Mouse (Mus musculus): ENCODE results near the gene Ntm. TPM values are rescaled to one million over a fixed set of nuclear protein-coding genes. Genes with fewer than 3 reads are reported as not detected.

Gene Ntm
- polyA plus RNA-seq, 1 experiment from 2014 or later, result 125 TPM

DNA sequence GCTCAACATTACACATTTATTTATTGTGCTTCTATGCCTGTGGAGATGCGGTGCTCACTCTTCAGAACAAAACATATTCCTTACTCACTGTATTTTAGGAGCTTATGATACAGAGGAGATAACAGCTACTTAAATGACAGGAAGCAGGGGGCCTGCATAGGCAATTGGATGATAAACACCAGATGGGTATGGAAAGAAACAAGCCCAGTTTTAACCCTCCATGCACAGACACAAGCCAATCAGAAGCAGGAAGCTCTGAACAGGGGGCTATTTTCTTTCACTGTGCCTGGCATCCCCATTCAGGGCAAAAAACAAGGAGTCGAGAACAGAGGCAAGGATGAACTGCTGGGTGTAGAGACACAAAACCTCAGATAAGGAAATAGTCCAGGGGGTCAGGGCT, 768.7 kb downstream of the Ntm start:
- Histone ChIP-seq H3K4me2 (replicated peaks) (no peak overlapping the region), H3K4me1 (replicated peaks) (peaks cover 17% of the 10 kb centered on the region), H3K27ac (no peak overlapping the region), H3K9me3 (no peaks in the 10 kb centered on the region), H3K9ac (replicated peaks) (no peak overlapping the region), H3K4me3 (replicated peaks) (no peak overlapping the region), H3K36me3 (no peaks in the 10 kb centered on the region), H3K27me3 (no peaks in the 10 kb centered on the region)
- WGBS, result 76% methylated on average over 2 of the region's 2 CpGs
- ATAC-seq, result no peak

DNA sequence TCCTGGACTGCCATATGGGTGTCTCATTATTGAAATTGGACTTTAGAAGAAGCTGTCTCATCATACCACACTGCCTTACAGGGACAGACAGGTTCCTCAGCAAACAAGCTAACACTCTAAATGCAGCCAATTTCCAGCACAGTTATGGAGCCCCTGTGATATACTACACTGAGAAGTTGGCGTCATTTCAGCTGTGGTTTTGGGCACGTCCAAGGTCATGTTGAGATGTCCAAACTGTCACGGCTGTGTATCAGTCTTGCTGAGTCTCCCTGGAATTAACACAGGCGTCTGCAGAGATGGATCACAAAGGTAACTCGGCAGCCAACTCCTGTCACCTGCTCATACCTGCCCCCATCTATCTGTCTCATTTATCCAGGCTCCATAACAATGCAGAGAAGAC, 779.9 kb downstream of the Ntm start:
- Histone ChIP-seq H3K36me3 (no peaks in the 10 kb centered on the region), H3K4me3 (replicated peaks) (no peak overlapping the region), H3K9me3 (no peaks in the 10 kb centered on the region), H3K9ac (replicated peaks) (no peak overlapping the region), H3K27me3 (no peaks in the 10 kb centered on the region), H3K4me2 (replicated peaks) (no peak overlapping the region), H3K27ac (no peak overlapping the region), H3K4me1 (replicated peaks) (no peaks in the 10 kb centered on the region)
- ATAC-seq, result no peak
- WGBS, result 90% methylated on average over 5 of the region's 5 CpGs

DNA sequence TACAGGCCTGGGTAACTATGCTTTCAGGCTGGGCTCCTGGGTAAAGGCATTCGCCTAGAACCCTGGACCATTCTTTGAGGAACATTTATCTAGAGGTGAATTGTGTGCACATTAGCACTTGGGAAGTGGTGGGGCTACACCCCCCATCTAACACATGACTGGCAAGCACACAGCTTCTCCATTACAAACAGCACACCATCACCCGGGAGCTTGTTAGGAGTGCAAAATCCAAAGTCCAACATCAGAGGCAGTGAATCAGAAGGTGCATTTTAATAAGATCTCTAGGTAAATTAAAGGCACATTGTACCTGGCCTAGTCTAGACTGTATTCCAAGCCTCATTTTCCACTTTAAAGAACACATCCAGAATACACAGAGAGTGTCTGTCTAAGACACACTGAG, 781.3 kb downstream of the Ntm start:
- Histone ChIP-seq H3K4me2 (replicated peaks) (no peak overlapping the region), H3K27me3 (no peaks in the 10 kb centered on the region), H3K27ac (no peak overlapping the region), H3K9ac (replicated peaks) (no peak overlapping the region), H3K4me3 (replicated peaks) (no peak overlapping the region), H3K4me1 (replicated peaks) (no peaks in the 10 kb centered on the region), H3K9me3 (no peaks in the 10 kb centered on the region), H3K36me3 (no peaks in the 10 kb centered on the region)
- WGBS, result 93% methylated on average over 2 of the region's 2 CpGs
- no peak for ATAC-seq

DNA sequence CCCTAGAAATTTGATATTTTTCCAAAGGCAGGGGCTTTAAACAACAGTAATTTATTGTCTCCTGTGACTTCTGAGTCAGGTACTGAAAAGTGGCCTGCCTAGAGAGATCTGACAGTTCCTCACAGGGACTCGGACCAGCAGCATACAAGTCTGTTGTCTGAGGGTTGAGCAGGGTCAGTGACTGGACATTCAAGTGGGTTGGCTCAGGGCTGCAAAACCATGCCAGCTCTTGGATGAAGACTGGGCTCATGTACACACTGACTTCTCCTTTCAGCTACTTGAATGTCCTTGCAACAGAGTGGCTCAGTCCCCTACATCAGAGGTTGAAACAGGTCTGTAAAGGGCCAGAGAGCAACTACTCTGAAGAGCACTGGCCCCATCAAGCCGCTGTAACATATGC, 797.2 kb downstream of the Ntm start:
- no peak overlapping the region for H3K27ac ChIP-seq
- 76% methylated on average over 2 of the region's 2 CpGs for WGBS
- no peak overlapping the region for H3K9ac ChIP-seq (replicated peaks)
- H3K4me3 ChIP-seq (replicated peaks), result no peak overlapping the region
- H3K36me3 ChIP-seq, result no peaks in the 10 kb centered on the region
- ATAC-seq, result no peak
- 0 out of 2 replicates have a peak, but pooled peaks cover 3% of the 10 kb centered on the region for H3K4me1 ChIP-seq (replicated peaks)
- no peak overlapping the region for H3K4me2 ChIP-seq (replicated peaks)
- H3K9me3 ChIP-seq, result no peaks in the 10 kb centered on the region
- no peaks in the 10 kb centered on the region for H3K27me3 ChIP-seq

DNA sequence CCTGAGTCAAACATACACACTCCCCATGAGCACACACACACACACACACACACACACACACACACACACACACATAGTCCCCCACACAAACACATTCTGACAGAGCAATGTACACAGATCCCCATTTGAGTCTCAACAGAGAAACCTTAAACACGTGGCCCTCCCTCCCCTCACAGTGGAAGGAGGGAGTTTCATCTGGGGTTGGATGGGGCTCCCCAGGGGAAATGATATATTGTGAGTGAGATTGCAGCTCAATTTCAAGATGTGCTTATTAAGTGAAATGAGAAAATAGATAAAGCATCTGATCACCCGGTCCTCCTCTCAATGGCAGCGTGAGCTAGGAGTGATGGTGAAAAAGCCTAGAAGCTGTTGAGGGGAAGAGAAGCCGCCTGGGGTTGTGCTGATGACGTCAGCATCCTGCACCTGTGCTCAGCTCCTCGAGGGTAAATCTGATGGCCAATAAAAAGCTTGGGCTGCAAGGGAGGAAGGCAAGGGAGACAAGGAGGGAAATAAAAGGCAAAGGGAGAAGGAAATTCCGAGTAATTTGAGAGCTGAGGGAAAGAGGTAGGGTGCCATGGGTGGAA, 801.8 kb downstream of the Ntm start:
- whole genome bisulfite sequencing, result 34% methylated on average over 7 of the region's 7 CpGs
- Histone ChIP-seq H3K27me3 (no peaks in the 10 kb centered on the region), H3K4me3 (replicated peaks) (no peak overlapping the region), H3K27ac (no peak overlapping the region), H3K4me1 (replicated peaks) (no peaks in the 10 kb centered on the region), H3K9ac (replicated peaks) (no peak overlapping the region), H3K36me3 (no peaks in the 10 kb centered on the region), H3K9me3 (no peaks in the 10 kb centered on the region), H3K4me2 (replicated peaks) (no peak overlapping the region)
- ATAC-seq, result no peak; the same call in 1 of the 2 replicates

DNA sequence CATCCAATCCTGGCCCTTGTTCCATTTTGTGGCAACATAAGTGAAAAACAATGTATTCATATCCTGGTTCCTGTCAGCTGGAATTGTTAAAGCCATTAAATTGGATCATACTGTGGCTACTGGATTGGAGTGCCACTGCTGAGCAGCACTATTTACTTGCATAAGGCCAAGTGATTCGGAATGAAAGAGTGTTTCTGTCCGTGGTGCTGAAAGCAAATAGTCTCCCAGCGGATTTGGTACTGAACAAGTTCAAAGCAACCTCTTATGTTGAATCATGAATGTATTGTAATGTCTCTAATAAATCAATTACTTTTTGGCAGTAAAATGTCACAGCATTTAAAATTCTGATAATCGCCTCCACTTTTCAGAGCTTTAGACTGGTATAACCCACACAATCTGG, 817.0 kb downstream of the Ntm start:
- no peaks in the 10 kb centered on the region for H3K9me3 ChIP-seq
- H3K36me3 ChIP-seq, result no peaks in the 10 kb centered on the region
- H3K27me3 ChIP-seq, result no peaks in the 10 kb centered on the region
- no peak overlapping the region for H3K4me2 ChIP-seq (replicated peaks)
- H3K27ac ChIP-seq, result no peak overlapping the region
- no peak overlapping the region for H3K4me3 ChIP-seq (replicated peaks)
- ATAC-seq, result no peak
- peaks cover 10% of the 10 kb centered on the region for H3K4me1 ChIP-seq (replicated peaks)
- WGBS, result 15% methylated on average over 4 of the region's 4 CpGs
- H3K9ac ChIP-seq (replicated peaks), result no peak overlapping the region

DNA sequence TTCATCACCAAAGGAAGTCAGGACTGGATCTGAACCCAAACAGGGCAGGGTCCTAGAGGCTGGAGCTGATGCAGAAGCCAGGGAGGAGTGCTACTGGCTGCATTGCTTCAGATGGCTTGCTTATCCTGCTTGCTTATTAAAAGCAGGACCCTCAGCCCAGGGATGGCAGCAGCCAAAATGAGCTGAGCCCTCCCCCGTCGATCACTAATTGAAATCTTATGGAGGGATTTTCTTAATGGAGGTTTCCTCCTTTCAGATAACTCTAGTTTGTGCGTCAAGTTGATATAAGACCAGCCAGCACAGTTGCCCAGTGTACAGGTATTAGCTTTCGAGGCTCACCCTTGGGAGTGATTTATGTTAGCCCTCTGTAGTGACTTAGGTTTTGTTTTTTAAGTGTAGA, 826.9 kb downstream of the Ntm start:
- Histone ChIP-seq H3K27ac (no peak overlapping the region), H3K4me2 (replicated peaks) (no peak overlapping the region), H3K27me3 (no peaks in the 10 kb centered on the region), H3K4me1 (replicated peaks) (peaks cover 1% of the 10 kb centered on the region; the same call in 1 of the 2 replicates), H3K36me3 (no peaks in the 10 kb centered on the region), H3K4me3 (replicated peaks) (no peak overlapping the region), H3K9me3 (no peaks in the 10 kb centered on the region), H3K9ac (replicated peaks) (no peak overlapping the region)
- 84% methylated on average over 4 of the region's 4 CpGs for WGBS
- no peak for ATAC-seq

DNA sequence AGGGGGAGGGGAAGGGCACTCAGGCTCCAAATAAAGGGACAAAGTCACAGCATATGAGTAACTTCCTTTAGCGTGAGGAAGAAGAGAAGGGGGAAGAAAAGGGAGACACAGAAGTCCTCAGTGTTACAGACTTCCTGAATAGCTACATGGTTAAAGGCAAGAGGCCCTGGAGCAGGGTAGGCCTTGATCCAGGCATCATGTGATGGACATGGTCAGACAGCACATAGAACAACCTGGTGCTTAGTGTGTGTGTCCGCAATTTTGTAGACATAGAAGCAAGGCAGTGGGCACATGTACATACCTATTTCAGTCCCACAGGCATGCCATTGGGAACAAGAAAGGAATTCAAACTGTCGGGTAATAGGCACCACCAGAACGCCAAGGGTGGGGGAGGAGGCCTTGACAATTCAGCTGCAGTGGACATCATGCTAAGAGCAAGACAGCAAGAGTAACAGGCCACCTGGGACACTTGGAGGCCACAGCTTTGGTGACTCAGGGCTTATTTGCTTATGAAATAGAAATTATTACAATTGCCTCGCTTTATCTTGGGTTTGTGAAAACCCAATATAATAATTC, 832.1 kb downstream of the Ntm start:
- ATAC-seq, result no peak

DNA sequence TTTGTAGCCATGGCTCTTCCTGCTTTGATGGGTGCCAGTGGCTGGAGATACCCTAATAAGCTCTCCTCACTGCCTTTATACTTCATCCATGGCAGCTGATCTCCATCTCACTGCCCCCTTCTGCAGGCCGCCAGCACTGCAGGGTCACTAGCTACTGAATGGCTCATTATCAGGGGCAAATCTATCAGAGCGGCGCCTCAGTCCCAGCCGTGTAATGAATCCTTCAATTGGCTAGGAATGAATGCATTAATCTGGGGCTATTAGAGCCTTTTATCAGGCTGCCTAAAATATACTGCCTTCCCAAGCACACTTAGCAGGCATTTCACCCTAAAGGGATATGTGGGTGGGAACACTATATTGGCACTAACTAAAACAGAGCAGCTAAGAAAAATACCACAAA, 832.6 kb downstream of the Ntm start:
- peaks cover 17% of the 10 kb centered on the region for H3K4me1 ChIP-seq (replicated peaks)
- H3K9me3 ChIP-seq, result no peaks in the 10 kb centered on the region
- H3K4me3 ChIP-seq (replicated peaks), result no peak overlapping the region
- H3K27ac ChIP-seq, result no peak overlapping the region
- H3K9ac ChIP-seq (replicated peaks), result no peak overlapping the region
- H3K36me3 ChIP-seq, result no peaks in the 10 kb centered on the region
- WGBS, result 42% methylated on average over 4 of the region's 4 CpGs
- no peak overlapping the region for H3K4me2 ChIP-seq (replicated peaks)
- H3K27me3 ChIP-seq, result no peaks in the 10 kb centered on the region
- no peak for ATAC-seq

More for the DNA sequence above, 832.1 kb downstream of the Ntm start:
- Histone ChIP-seq H3K9ac (replicated peaks) (no peak overlapping the region), H3K27me3 (no peaks in the 10 kb centered on the region), H3K36me3 (no peaks in the 10 kb centered on the region), H3K9me3 (no peaks in the 10 kb centered on the region), H3K4me1 (replicated peaks) (peaks cover 17% of the 10 kb centered on the region), H3K4me2 (replicated peaks) (no peak overlapping the region), H3K27ac (no peak overlapping the region), H3K4me3 (replicated peaks) (no peak overlapping the region)
- WGBS, result 80% methylated on average over 5 of the region's 5 CpGs

DNA sequence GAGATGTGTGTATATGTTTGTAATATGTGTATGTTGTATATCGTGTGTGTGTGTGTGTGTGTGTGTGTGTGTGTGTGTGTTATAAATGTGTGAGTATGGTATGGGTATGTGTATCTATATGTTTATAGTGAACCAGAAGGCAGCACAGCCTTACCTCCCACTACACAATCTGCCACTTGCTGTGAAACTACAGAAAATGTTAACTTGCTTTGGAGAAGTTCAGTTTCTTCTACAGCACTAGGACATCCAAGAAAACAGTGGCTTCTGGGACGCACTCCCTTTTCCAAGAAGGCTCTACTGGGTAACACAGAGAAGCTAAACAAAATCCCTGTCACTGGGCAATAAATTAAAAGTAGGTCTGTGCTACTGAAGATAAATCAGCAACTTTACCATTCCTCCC, 834.5 kb downstream of the Ntm start:
- Histone ChIP-seq H3K36me3 (no peaks in the 10 kb centered on the region), H3K27ac (no peak overlapping the region), H3K9me3 (no peaks in the 10 kb centered on the region), H3K4me2 (replicated peaks) (no peak overlapping the region), H3K4me3 (replicated peaks) (no peak overlapping the region), H3K27me3 (no peaks in the 10 kb centered on the region), H3K4me1 (replicated peaks) (peaks cover 17% of the 10 kb centered on the region), H3K9ac (replicated peaks) (no peak overlapping the region)
- no peak for ATAC-seq
- WGBS, result 89% methylated on average over 2 of the region's 2 CpGs

DNA sequence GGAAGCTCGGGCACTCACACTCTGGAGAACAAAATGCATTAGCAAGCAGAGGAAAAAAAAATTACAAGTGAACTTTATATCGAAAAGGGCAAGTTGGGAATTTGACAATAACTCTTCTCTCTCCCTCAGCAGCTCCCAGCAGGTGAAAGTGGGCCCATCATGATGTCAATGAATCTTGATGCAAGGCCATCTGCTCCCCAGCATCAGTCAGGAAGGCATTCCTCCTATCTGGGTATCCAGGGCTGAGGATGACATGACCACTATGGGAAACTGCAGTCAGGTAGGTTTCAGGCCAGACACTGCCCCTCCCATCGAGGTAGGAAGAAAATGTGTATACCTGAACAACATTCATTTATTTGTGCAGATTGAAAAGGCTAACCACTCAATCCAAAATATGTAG, 838.5 kb downstream of the Ntm start:
- Histone ChIP-seq H3K9me3 (no peaks in the 10 kb centered on the region), H3K9ac (replicated peaks) (no peak overlapping the region), H3K36me3 (no peaks in the 10 kb centered on the region), H3K4me3 (replicated peaks) (no peak overlapping the region), H3K4me1 (replicated peaks) (peaks cover 5% of the 10 kb centered on the region; the same call in 1 of the 2 replicates), H3K4me2 (replicated peaks) (no peak overlapping the region), H3K27me3 (no peaks in the 10 kb centered on the region), H3K27ac (no peak overlapping the region)
- ATAC-seq, result no peak
- WGBS, result 72% methylated on average over 3 of the region's 3 CpGs

DNA sequence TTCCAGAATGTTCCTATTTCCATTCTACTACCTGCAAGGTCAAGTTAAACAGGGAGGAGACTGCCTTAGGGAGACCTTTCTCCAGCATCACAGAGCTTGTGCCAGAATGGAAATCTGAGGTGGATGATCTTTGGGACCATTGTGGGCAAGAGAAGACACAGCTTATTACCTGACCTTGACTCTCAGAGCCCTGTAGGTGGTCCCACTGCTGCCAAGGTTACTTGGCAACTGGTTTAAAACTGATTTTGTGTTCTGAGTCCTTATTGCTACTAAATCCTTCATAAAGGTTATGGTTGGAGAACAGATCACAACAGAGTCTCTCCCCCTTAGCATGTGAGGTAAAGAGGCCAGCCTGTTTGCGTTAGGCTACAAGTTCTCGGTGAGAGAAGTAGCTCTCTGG, 839.1 kb downstream of the Ntm start:
- no peak for ATAC-seq
- H3K4me2 ChIP-seq (replicated peaks), result no peak overlapping the region
- H3K9ac ChIP-seq (replicated peaks), result no peak overlapping the region
- H3K4me1 ChIP-seq (replicated peaks), result no peaks in the 10 kb centered on the region
- H3K27ac ChIP-seq, result no peak overlapping the region
- no peaks in the 10 kb centered on the region for H3K9me3 ChIP-seq
- H3K4me3 ChIP-seq (replicated peaks), result no peak overlapping the region
- no peaks in the 10 kb centered on the region for H3K27me3 ChIP-seq
- 83% methylated on average over 2 of the region's 2 CpGs for WGBS
- no peaks in the 10 kb centered on the region for H3K36me3 ChIP-seq

DNA sequence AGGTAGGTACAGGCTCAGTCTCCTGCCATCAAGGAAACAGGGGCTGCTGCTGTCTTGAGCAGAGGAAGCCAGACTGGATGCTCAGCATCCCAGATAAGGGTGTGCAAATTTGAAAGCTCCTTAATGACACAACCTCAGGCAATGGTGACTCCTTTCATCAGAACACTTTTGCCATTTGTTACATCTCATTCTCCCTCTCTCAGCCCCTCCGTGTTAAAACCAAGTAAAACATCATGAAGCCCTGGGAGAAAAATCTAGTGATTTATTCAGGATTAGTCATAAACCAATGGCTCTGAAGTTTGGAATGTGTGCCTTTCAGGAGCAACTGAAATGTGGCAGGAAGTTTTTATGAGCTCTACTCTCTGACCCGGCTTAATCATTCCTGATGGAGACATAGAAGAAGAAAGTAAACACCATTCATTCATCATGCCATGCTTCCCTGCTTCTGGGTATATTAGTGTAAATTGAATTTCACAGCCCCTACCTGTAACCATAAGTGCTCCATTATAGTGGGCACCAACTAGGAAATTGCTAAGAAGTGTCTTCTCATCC, 845.3 kb downstream of the Ntm start:
- ATAC-seq, result no peak
- Histone ChIP-seq H3K4me3 (replicated peaks) (no peak overlapping the region), H3K9ac (replicated peaks) (no peak overlapping the region), H3K4me2 (replicated peaks) (no peak overlapping the region), H3K27ac (no peak overlapping the region), H3K4me1 (replicated peaks) (0 out of 2 replicates have a peak, but pooled peaks cover 3% of the 10 kb centered on the region), H3K36me3 (no peaks in the 10 kb centered on the region), H3K27me3 (no peaks in the 10 kb centered on the region), H3K9me3 (no peaks in the 10 kb centered on the region)
- 63% methylated on average over 2 of the region's 2 CpGs for WGBS
